Mouse (Mus musculus) midbrain, postnatal 0 days (tissue): Measurements from ENCODE around the gene Ctdspl. TPM values are rescaled to one million over a fixed set of nuclear protein-coding genes. Genes with fewer than 3 reads are reported as not detected.

Experiments
- ATAC-seq: fragments of 200-750 bp; cut with Nextera tagmentation; 2 replicates; pipeline ENCODE4 v1.8.0; 2017; ENCODE audit warnings: moderate number of reproducible peaks, mild to moderate bottlenecking, moderate TSS enrichment, moderate library complexity; ENCODE audit not compliant: low FRiP score
- DNase-seq: peaks from one replicate; pipeline ENCODE4 v3.0.0-alpha.2; 2015; ENCODE audit warnings: low spot score
- H3K27ac ChIP-seq: fragments of 300-500 bp; sonication (generic); 2 replicates; pipeline ENCODE4 v1.5.1; 2014; ENCODE audit warnings: low read depth, mild to moderate bottlenecking, low read length, mixed read lengths
- H3K27me3 ChIP-seq: fragments of 300-500 bp; sonication (generic); 2 replicates; pipeline ENCODE4 v1.6.1; 2014; ENCODE audit warnings: low read length, control low read depth, mixed read lengths; ENCODE audit not compliant: insufficient read depth
- H3K36me3 ChIP-seq: fragments of 300-500 bp; sonication (generic); 2 replicates; pipeline ENCODE4 v1.6.1; 2014; ENCODE audit warnings: low read length, control low read depth, mixed read lengths; ENCODE audit not compliant: insufficient read depth
- H3K4me1 ChIP-seq: fragments of 300-500 bp; sonication (generic); 2 replicates; pipeline ENCODE4 v1.6.1; 2014; ENCODE audit warnings: mild to moderate bottlenecking, control low read depth, antibody characterized with exemption, low read length, mixed read lengths; ENCODE audit not compliant: insufficient read depth
- H3K4me2 ChIP-seq: fragments of 300-500 bp; sonication (generic); 2 replicates; pipeline ENCODE4 v1.6.1; 2014; ENCODE audit warnings: low read depth, mild to moderate bottlenecking, low read length, mixed read lengths; ENCODE audit not compliant: poor library complexity, severe bottlenecking
- H3K4me3 ChIP-seq: fragments of 300-500 bp; sonication (generic); 2 replicates; pipeline ENCODE4 v1.5.1; 2014; ENCODE audit warnings: low read depth, mild to moderate bottlenecking, low read length, moderate library complexity
- H3K9ac ChIP-seq: fragments of 300-500 bp; sonication (generic); replicated peaks from 2 replicates; pipeline ENCODE4 v1.6.1; 2014; ENCODE audit warnings: mild to moderate bottlenecking, low read length, moderate library complexity, mixed read lengths; ENCODE audit not compliant: poor library complexity, severe bottlenecking
- H3K9me3 ChIP-seq: fragments of 300-500 bp; sonication (generic); 2 replicates; pipeline ENCODE4 v1.6.1; 2016; ENCODE audit warnings: low read length, control low read depth
- CTCF ChIP-seq: IDR thresholded peaks from 2 replicates; pipeline ENCODE4 v1.5.1; 2016; ENCODE audit warnings: antibody characterized with exemption, mild to moderate bottlenecking
- WGBS: fragments of 180-500 bp; shearing (Covaris S2); extraction: QIAGEN DNeasy Blood & Tissue Kit; methylation state at CpG from one replicate; pipeline ENCODE4 v1.1.7; 2014; 5-methylcytosine and 5-hydroxymethylcytosine counted together
- polyA plus RNA-seq: library from polyadenylated mRNA; unstranded; fragments of >200 nt; fragmentation: Nextera tagmentation; extraction: Ambion mirVana; gene quantifications from 2 replicates; pipeline ENCODE4 v1.2.1, GENCODE M21; 2015
- total RNA-seq: library from RNA; depleted of rRNA; stranded (reverse); fragments of >200 nt; gene quantifications from 2 replicates; pipeline ENCODE4 v1.2.3, GENCODE M21; 2014

The Ctdspl gene
- total and polyA plus RNA-seq, 2 experiments from 2014 or later = 7.1 to 11.9 TPM

- no peak for ATAC-seq
- H3K27me3 ChIP-seq = no peaks in the 10 kb centered on the region
- no peaks in the 10 kb centered on the region for H3K4me1 ChIP-seq
- no peak overlapping the region for H3K4me3 ChIP-seq
- no peaks in the 10 kb centered on the region for H3K9me3 ChIP-seq
- no peaks in the 10 kb centered on the region for H3K36me3 ChIP-seq
- TF ChIP-seq CTCF = no peak
- DNase-seq = no peak
- H3K9ac ChIP-seq = no peak overlapping the region
- no peak overlapping the region for H3K27ac ChIP-seq
- 76% methylated on average over 12 of the region's 12 CpGs for WGBS
- H3K4me2 ChIP-seq = no peak overlapping the region
Measured at GRCm38 (mm10) chr9:118944388-118944787, 18.1 kb downstream of the Ctdspl start.

GRCm38 (mm10) chr9:118948486-118948885, 22.2 kb downstream of the Ctdspl start:
- no peak for ATAC-seq
- Histone ChIP-seq H3K4me2 (no peak overlapping the region), H3K9me3 (no peaks in the 10 kb centered on the region), H3K27me3 (no peaks in the 10 kb centered on the region), H3K4me3 (no peak overlapping the region), H3K36me3 (no peaks in the 10 kb centered on the region), H3K27ac (no peak overlapping the region), H3K4me1 (no peaks in the 10 kb centered on the region), H3K9ac (no peak overlapping the region)
- WGBS = 86% methylated on average over 5 of the region's 5 CpGs
- no peak for DNase-seq
- TF ChIP-seq CTCF = no peak

DNA sequence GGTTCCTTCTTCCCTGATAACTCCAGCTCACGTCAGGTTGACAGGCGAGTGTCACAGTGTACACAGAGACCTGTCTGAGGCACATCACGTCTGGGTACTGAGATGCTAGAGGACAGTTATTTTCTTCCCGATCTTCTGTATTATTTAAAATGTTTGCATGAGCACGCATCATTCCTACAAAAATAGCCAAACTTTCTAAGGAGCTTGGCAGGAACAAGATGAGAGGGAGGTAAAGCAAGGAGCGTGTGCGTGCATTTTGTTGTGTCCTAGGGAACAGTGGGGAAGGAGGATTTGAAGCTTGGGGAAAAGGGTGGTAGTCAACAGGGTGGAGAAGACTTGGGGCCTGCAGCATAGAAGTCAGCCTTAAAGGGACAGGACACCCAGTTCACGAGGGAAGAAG, 22.9 kb downstream of the Ctdspl start:
- Histone ChIP-seq H3K9ac (no peak overlapping the region), H3K4me3 (no peak overlapping the region), H3K4me2 (no peak overlapping the region), H3K9me3 (no peaks in the 10 kb centered on the region), H3K4me1 (no peaks in the 10 kb centered on the region), H3K27ac (no peak overlapping the region), H3K36me3 (no peaks in the 10 kb centered on the region), H3K27me3 (no peaks in the 10 kb centered on the region)
- no peak for TF ChIP-seq CTCF
- 91% methylated on average over 8 of the region's 8 CpGs for WGBS
- ATAC-seq = no peak
- DNase-seq = no peak

DNA sequence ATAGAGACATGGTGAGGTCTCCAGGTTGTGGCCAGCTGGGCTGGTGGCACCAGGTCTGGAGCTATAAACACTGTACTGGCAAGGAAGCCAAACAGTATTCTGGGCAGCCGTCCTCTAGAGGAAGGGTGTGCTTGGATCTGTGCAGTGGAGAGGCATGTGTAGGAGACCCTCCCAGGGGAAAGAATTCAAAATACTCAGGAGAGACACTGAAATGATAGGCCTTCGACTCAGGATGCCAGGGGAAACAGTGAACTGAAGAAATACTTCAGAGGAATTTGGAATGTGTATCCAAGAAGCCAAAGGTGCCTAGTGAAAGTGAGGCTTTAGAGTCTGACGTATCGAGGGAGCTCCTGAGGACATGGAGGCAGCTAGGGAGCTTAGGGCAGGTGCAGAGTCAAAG, 23.4 kb downstream of the Ctdspl start:
- 77% methylated on average over 4 of the region's 4 CpGs for WGBS
- H3K4me1 ChIP-seq = no peaks in the 10 kb centered on the region
- H3K9me3 ChIP-seq = no peaks in the 10 kb centered on the region

GRCm38 (mm10) chr9:118950061-118950460, 23.8 kb downstream of the Ctdspl start:
- H3K27me3 ChIP-seq = no peaks in the 10 kb centered on the region
- no peak overlapping the region for H3K4me2 ChIP-seq
- no peak overlapping the region for H3K9ac ChIP-seq
- no peaks in the 10 kb centered on the region for H3K4me1 ChIP-seq
- H3K27ac ChIP-seq = no peak overlapping the region
- no peak for TF ChIP-seq CTCF
- no peak overlapping the region for H3K4me3 ChIP-seq
- no peak for DNase-seq
- WGBS = 76% methylated on average over 10 of the region's 10 CpGs
- H3K36me3 ChIP-seq = no peaks in the 10 kb centered on the region
- H3K9me3 ChIP-seq = no peaks in the 10 kb centered on the region
- ATAC-seq = no peak

More for the DNA sequence above, 23.4 kb downstream of the Ctdspl start:
- no peak overlapping the region for H3K9ac ChIP-seq
- no peak for DNase-seq
- no peak overlapping the region for H3K4me3 ChIP-seq
- no peak overlapping the region for H3K4me2 ChIP-seq
- H3K27me3 ChIP-seq = no peaks in the 10 kb centered on the region
- TF ChIP-seq CTCF = no peak
- H3K27ac ChIP-seq = no peak overlapping the region
- no peaks in the 10 kb centered on the region for H3K36me3 ChIP-seq
- ATAC-seq = no peak

- Histone ChIP-seq H3K36me3 (no peaks in the 10 kb centered on the region), H3K4me3 (no peak overlapping the region), H3K4me1 (no peaks in the 10 kb centered on the region), H3K4me2 (no peak overlapping the region), H3K27me3 (no peaks in the 10 kb centered on the region), H3K9ac (no peak overlapping the region), H3K9me3 (no peaks in the 10 kb centered on the region), H3K27ac (no peak overlapping the region)
- TF ChIP-seq CTCF = no peak
- no peak for ATAC-seq
- DNase-seq = no peak
- 46% methylated on average over 2 of the region's 2 CpGs for WGBS
Measured at GRCm38 (mm10) chr9:118950751-118951150, 24.5 kb downstream of the Ctdspl start.
